Mouse (Mus musculus) layer of hippocampus, adult 2 months (tissue): ENCODE results near the gene Ccn5. TPM values are rescaled to one million over a fixed set of nuclear protein-coding genes. Genes with fewer than 3 reads are reported as not detected.
A peak's percentile ranks its signal among the peaks of the same experiment; 100 is the strongest.

Experiments used
- DNase-seq, 2 experiments: peaks; one replicate each; pipeline ENCODE4 v3.0.0; 2022; ENCODE audit warnings: low spot score in 2 of 2
- H3K27ac ChIP-seq: fragments of 200-600 bp; 2 replicates; pipeline ENCODE4 v1.8.1; 2022
- H3K4me3 ChIP-seq: fragments of 200-600 bp; 2 replicates; pipeline ENCODE4 v1.8.1; 2022; ENCODE audit warnings: mild to moderate bottlenecking
- CTCF ChIP-seq: fragments of 200-600 bp; conservative IDR thresholded peaks from 2 replicates; pipeline ENCODE4 v1.8.1; 2022; ENCODE audit warnings: antibody characterized with exemption, mild to moderate bottlenecking, moderate library complexity
- long read RNA-seq, 2 experiments: library from polyadenylated mRNA; stranded (forward); transcript quantifications; one replicate each; pipeline ENCODE4 v2.0.0; 2021; ENCODE audit warnings: borderline mapping rate in 2 of 2
- total RNA-seq, 2 experiments: library from RNA; stranded (reverse); gene quantifications; 2 replicates each; pipeline ENCODE4 v1.2.3; 2021

The Ccn5 gene
- not detected for total RNA-seq
- long read RNA-seq, experiment 1, result 0 reads
- long read RNA-seq, experiment 2, result 0 reads

- Histone ChIP-seq H3K4me3 (no peak within 1 kb of the TSS), H3K27ac (no peak within 1 kb of the TSS)
- no peak for DNase-seq
- TF ChIP-seq CTCF, result no peak
These were observed at the start of gene Ccn5 for GRCm38 (mm10) chr2:163820607-163821006. TSS of gene Ccn5 (plus strand) at chr2:163820861.

GRCm38 (mm10) chr2:163776661-163777060 is 44.0 kb upstream of the Ccn5 start:
- no peak overlapping the region for H3K27ac ChIP-seq
- no peak for TF ChIP-seq CTCF
- no peak for DNase-seq
- H3K4me3 ChIP-seq, result no peak overlapping the region

- TF ChIP-seq CTCF, result no peak
- DNase-seq, result no peak
- Histone ChIP-seq H3K27ac (no peak overlapping the region), H3K4me3 (no peak overlapping the region)
These were observed 43.6 kb upstream of the Ccn5 start for GRCm38 (mm10) chr2:163777061-163777460.

- DNase-seq, result no peak
- H3K4me3 ChIP-seq, result no peak overlapping the region
- no peak for TF ChIP-seq CTCF
- no peak overlapping the region for H3K27ac ChIP-seq
These were observed 41.8 kb upstream of the Ccn5 start for GRCm38 (mm10) chr2:163778896-163779295.

- no peak for TF ChIP-seq CTCF
- H3K4me3 ChIP-seq, result no peak overlapping the region
These were observed 37.3 kb upstream of the Ccn5 start for GRCm38 (mm10) chr2:163783368-163783767.

GRCm38 (mm10) chr2:163783901-163784300 is 36.8 kb upstream of the Ccn5 start:
- Histone ChIP-seq H3K27ac (no peak overlapping the region), H3K4me3 (no peak overlapping the region)
- no peak for DNase-seq
- no peak for TF ChIP-seq CTCF

More at GRCm38 (mm10) chr2:163783368-163783767, 37.3 kb upstream of the Ccn5 start:
- no peak for DNase-seq
- no peak overlapping the region for H3K27ac ChIP-seq

GRCm38 (mm10) chr2:163787086-163787485 is 33.6 kb upstream of the Ccn5 start:
- Histone ChIP-seq H3K27ac (no peak overlapping the region), H3K4me3 (no peak overlapping the region)
- DNase-seq, result no peak
- no peak for TF ChIP-seq CTCF

GRCm38 (mm10) chr2:163787709-163788108 is 33.0 kb upstream of the Ccn5 start:
- peak; percentile 85 for TF ChIP-seq CTCF
- no peak overlapping the region for H3K4me3 ChIP-seq
- peak; percentile 48 to 55 for DNase-seq
- no peak overlapping the region for H3K27ac ChIP-seq

- DNase-seq, result peak; percentile 64 to 78
- H3K4me3 ChIP-seq, result no peak overlapping the region
- TF ChIP-seq CTCF, result peak; percentile 83
- H3K27ac ChIP-seq, result no peak overlapping the region
These were observed 32.2 kb upstream of the Ccn5 start for GRCm38 (mm10) chr2:163788484-163788883.

GRCm38 (mm10) chr2:163798411-163798810 is 22.2 kb upstream of the Ccn5 start:
- no peak for DNase-seq
- Histone ChIP-seq H3K27ac (no peak overlapping the region), H3K4me3 (no peak overlapping the region)
- no peak for TF ChIP-seq CTCF

GRCm38 (mm10) chr2:163800832-163801231 is 19.8 kb upstream of the Ccn5 start:
- TF ChIP-seq CTCF, result no peak
- no peak for DNase-seq
- Histone ChIP-seq H3K4me3 (no peak overlapping the region), H3K27ac (no peak overlapping the region)

- H3K4me3 ChIP-seq, result no peak overlapping the region
- DNase-seq, result no peak
- no peak for TF ChIP-seq CTCF
- no peak overlapping the region for H3K27ac ChIP-seq
These were observed 19.3 kb upstream of the Ccn5 start for GRCm38 (mm10) chr2:163801406-163801805.

GRCm38 (mm10) chr2:163803838-163804237 is 16.8 kb upstream of the Ccn5 start:
- H3K27ac ChIP-seq, result no peak overlapping the region
- no peak for DNase-seq
- TF ChIP-seq CTCF, result no peak

GRCm38 (mm10) chr2:163809166-163809565 is 11.5 kb upstream of the Ccn5 start:
- no peak overlapping the region for H3K4me3 ChIP-seq
- H3K27ac ChIP-seq, result peak overlapping the region; percentile 69; the same call in 1 of the 2 replicates
- TF ChIP-seq CTCF, result no peak
- DNase-seq, result peak; percentile 18 to 53

More at GRCm38 (mm10) chr2:163803838-163804237, 16.8 kb upstream of the Ccn5 start:
- no peak overlapping the region for H3K4me3 ChIP-seq
